Mouse (Mus musculus): ENCODE results near the gene Srrm2. TPM values are rescaled to one million over a fixed set of nuclear protein-coding genes. Genes with fewer than 3 reads are reported as not detected.

Gene Srrm2
- polyA plus RNA-seq, 1 experiment: 63.8 TPM

- Histone ChIP-seq H3K79me2 (ENCODE audit: control insufficient read depth, insufficient read depth) (peaks cover 97% of the 10 kb centered on the region), H3K36me3 (ENCODE audit: control insufficient read depth, insufficient read depth) (peaks cover 97% of the 10 kb centered on the region), H3K4me3 (ENCODE audit: insufficient read depth, poor library complexity, severe bottlenecking) (no peak overlapping the region), H3ac (ENCODE audit: control insufficient read depth, insufficient read length, low read depth) (no peak overlapping the region), H3K79me3 (ENCODE audit: low read depth) (peaks cover 73% of the 10 kb centered on the region), H3K27me3 (ENCODE audit: control insufficient read depth, insufficient read depth, insufficient read length) (no peaks in the 10 kb centered on the region)
- TF ChIP-seq CEBPB (IDR thresholded peaks at IDR 0.05; ENCODE audit: low read depth) (no peak), CTCF (IDR thresholded peaks at IDR 0.05; ENCODE audit: control insufficient read depth, insufficient read depth, insufficient read length) (no peak), USF1 (IDR thresholded peaks at IDR 0.05; ENCODE audit: low read depth) (no peak), FOSL1 (IDR thresholded peaks at IDR 0.05; ENCODE audit: insufficient read depth, low read length, poor library complexity, severe bottlenecking) (no peak), MAX (IDR thresholded peaks at IDR 0.05) (no peak), MYOG (IDR thresholded peaks at IDR 0.05; ENCODE audit: control insufficient read depth, extremely low read depth, insufficient read length) (no peak), MYOD1 (IDR thresholded peaks at IDR 0.05; ENCODE audit: control insufficient read depth, insufficient read length, low read depth) (no peak)
Observed at GRCm38 (mm10) chr17:23818579-23818978, 28.2 kb downstream of the Srrm2 start.

DNA sequence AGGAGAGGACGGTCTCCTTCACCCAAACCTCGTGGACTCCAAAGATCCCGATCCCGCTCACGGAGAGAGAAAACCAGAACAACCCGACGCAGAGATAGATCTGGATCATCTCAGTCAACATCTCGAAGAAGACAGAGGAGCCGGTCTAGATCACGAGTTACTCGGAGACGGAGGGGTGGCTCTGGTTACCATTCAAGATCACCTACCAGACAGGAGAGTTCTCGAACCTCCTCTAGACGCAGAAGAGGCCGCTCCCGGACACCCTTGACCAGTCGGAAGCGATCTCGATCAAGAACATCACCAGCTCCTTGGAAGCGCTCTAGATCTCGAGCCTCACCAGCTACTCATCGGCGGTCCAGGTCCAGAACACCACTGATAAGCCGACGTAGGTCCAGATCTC lies 28.9 kb downstream of the Srrm2 start:
- H3K79me3 ChIP-seq (ENCODE audit: low read depth): peaks cover 66% of the 10 kb centered on the region
- peaks cover 91% of the 10 kb centered on the region for H3K79me2 ChIP-seq (ENCODE audit: control insufficient read depth, insufficient read depth)
- H3ac ChIP-seq (ENCODE audit: control insufficient read depth, insufficient read length, low read depth): no peak overlapping the region
- no peak overlapping the region for H3K4me3 ChIP-seq (ENCODE audit: insufficient read depth, poor library complexity, severe bottlenecking)
- no peaks in the 10 kb centered on the region for H3K27me3 ChIP-seq (ENCODE audit: control insufficient read depth, insufficient read depth, insufficient read length)
- TF ChIP-seq USF1 (IDR thresholded peaks at IDR 0.05; ENCODE audit: low read depth) (no peak), CEBPB (IDR thresholded peaks at IDR 0.05; ENCODE audit: low read depth) (no peak), MYOD1 (IDR thresholded peaks at IDR 0.05; ENCODE audit: control insufficient read depth, insufficient read length, low read depth) (no peak), MAX (IDR thresholded peaks at IDR 0.05) (no peak), CTCF (IDR thresholded peaks at IDR 0.05; ENCODE audit: control insufficient read depth, insufficient read depth, insufficient read length) (no peak), FOSL1 (IDR thresholded peaks at IDR 0.05; ENCODE audit: insufficient read depth, low read length, poor library complexity, severe bottlenecking) (no peak), MYOG (IDR thresholded peaks at IDR 0.05; ENCODE audit: control insufficient read depth, extremely low read depth, insufficient read length) (no peak)
- peaks cover 97% of the 10 kb centered on the region for H3K36me3 ChIP-seq (ENCODE audit: control insufficient read depth, insufficient read depth)

DNA sequence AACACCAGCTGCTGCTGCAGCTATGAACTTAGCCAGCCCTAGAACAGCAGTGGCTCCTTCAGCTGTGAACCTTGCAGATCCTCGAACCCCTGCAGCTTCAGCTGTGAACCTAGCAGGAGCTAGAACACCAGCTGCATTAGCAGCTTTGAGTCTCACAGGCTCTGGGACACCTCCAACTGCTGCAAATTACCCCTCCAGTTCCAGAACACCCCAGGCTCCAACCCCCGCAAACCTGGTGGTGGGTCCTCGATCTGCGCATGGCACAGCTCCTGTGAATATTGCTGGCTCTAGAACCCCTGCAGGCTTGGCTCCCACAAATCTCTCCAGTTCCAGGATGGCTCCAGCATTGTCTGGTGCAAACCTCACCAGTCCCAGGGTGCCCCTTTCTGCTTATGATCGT lies 30.4 kb downstream of the Srrm2 start:
- no peak for TF ChIP-seq USF1 (IDR thresholded peaks at IDR 0.05; ENCODE audit: low read depth)
- TF ChIP-seq MAX (IDR thresholded peaks at IDR 0.05): no peak
- TF ChIP-seq MYOG (IDR thresholded peaks at IDR 0.05; ENCODE audit: control insufficient read depth, extremely low read depth, insufficient read length): no peak
- TF ChIP-seq MYOD1 (IDR thresholded peaks at IDR 0.05; ENCODE audit: control insufficient read depth, insufficient read length, low read depth): no peak
- TF ChIP-seq FOSL1 (IDR thresholded peaks at IDR 0.05; ENCODE audit: insufficient read depth, low read length, poor library complexity, severe bottlenecking): no peak
- no peak for TF ChIP-seq CEBPB (IDR thresholded peaks at IDR 0.05; ENCODE audit: low read depth)
- TF ChIP-seq CTCF (IDR thresholded peaks at IDR 0.05; ENCODE audit: control insufficient read depth, insufficient read depth, insufficient read length): no peak
- Histone ChIP-seq H3K36me3 (ENCODE audit: control insufficient read depth, insufficient read depth) (peaks cover 95% of the 10 kb centered on the region), H3K4me3 (ENCODE audit: insufficient read depth, poor library complexity, severe bottlenecking) (no peak overlapping the region), H3K27me3 (ENCODE audit: control insufficient read depth, insufficient read depth, insufficient read length) (no peaks in the 10 kb centered on the region), H3K79me2 (ENCODE audit: control insufficient read depth, insufficient read depth) (peaks cover 76% of the 10 kb centered on the region), H3K79me3 (ENCODE audit: low read depth) (peaks cover 52% of the 10 kb centered on the region), H3ac (ENCODE audit: control insufficient read depth, insufficient read length, low read depth) (no peak overlapping the region)

DNA sequence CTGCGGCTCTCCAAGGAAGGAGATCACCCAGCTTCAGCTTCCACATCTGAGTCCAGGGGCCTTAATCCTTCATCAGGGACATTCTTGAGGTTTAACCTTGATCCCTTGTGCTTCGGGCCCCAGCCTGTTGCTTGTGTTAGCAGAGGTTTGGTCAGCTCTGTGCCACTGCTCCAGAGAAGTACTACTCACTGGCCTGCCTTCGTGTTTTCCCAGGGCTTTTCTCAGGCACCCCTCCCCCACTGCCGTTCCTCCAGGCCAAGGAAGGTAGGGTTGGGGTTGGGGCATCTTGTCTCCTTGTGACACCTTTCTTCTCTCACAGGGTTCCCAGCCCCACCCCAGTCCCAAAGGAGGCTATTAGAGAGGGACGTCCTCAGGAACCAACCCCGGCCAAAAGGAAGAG lies 31.8 kb downstream of the Srrm2 start:
- peaks cover 40% of the 10 kb centered on the region for H3K79me3 ChIP-seq (ENCODE audit: low read depth)
- H3ac ChIP-seq (ENCODE audit: control insufficient read depth, insufficient read length, low read depth): no peak overlapping the region
- no peaks in the 10 kb centered on the region for H3K27me3 ChIP-seq (ENCODE audit: control insufficient read depth, insufficient read depth, insufficient read length)
- H3K4me3 ChIP-seq (ENCODE audit: insufficient read depth, poor library complexity, severe bottlenecking): no peak overlapping the region
- H3K36me3 ChIP-seq (ENCODE audit: control insufficient read depth, insufficient read depth): peaks cover 94% of the 10 kb centered on the region
- TF ChIP-seq MAX (IDR thresholded peaks at IDR 0.05): no peak
- no peak for TF ChIP-seq CTCF (IDR thresholded peaks at IDR 0.05; ENCODE audit: control insufficient read depth, insufficient read depth, insufficient read length)
- no peak for TF ChIP-seq FOSL1 (IDR thresholded peaks at IDR 0.05; ENCODE audit: insufficient read depth, low read length, poor library complexity, severe bottlenecking)
- no peak for TF ChIP-seq USF1 (IDR thresholded peaks at IDR 0.05; ENCODE audit: low read depth)
- no peak for TF ChIP-seq CEBPB (IDR thresholded peaks at IDR 0.05; ENCODE audit: low read depth)
- no peak for TF ChIP-seq MYOG (IDR thresholded peaks at IDR 0.05; ENCODE audit: control insufficient read depth, extremely low read depth, insufficient read length)
- TF ChIP-seq MYOD1 (IDR thresholded peaks at IDR 0.05; ENCODE audit: control insufficient read depth, insufficient read length, low read depth): no peak
- H3K79me2 ChIP-seq (ENCODE audit: control insufficient read depth, insufficient read depth): peaks cover 74% of the 10 kb centered on the region

DNA sequence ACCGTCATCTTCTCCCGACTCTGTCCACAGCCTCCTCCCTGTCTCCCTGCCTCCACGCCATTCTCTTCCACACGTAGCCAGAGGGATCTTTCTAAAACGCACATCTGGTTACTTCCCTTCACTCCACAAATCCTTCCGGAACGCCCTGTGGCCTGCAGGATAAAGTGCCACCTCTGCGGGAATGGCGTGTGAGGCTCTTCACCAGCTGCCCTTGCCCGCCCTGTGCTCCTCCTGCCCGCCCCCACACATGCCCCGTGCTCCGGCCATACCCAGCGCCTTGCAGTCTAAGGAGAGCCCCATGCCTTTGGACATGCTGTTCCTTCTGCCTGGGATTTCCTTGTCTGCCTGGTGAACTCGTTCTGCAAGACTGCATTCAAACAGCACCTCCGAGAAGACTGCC lies 32.7 kb downstream of the Srrm2 start:
- TF ChIP-seq MAX (IDR thresholded peaks at IDR 0.05): no peak
- TF ChIP-seq USF1 (IDR thresholded peaks at IDR 0.05; ENCODE audit: low read depth): no peak
- TF ChIP-seq FOSL1 (IDR thresholded peaks at IDR 0.05; ENCODE audit: insufficient read depth, low read length, poor library complexity, severe bottlenecking): no peak
- no peak for TF ChIP-seq CEBPB (IDR thresholded peaks at IDR 0.05; ENCODE audit: low read depth)
- TF ChIP-seq MYOG (IDR thresholded peaks at IDR 0.05; ENCODE audit: control insufficient read depth, extremely low read depth, insufficient read length): no peak
- no peak for TF ChIP-seq CTCF (IDR thresholded peaks at IDR 0.05; ENCODE audit: control insufficient read depth, insufficient read depth, insufficient read length)
- TF ChIP-seq MYOD1 (IDR thresholded peaks at IDR 0.05; ENCODE audit: control insufficient read depth, insufficient read length, low read depth): no peak
- Histone ChIP-seq H3K79me2 (ENCODE audit: control insufficient read depth, insufficient read depth) (peaks cover 74% of the 10 kb centered on the region), H3K79me3 (ENCODE audit: low read depth) (peaks cover 41% of the 10 kb centered on the region), H3K36me3 (ENCODE audit: control insufficient read depth, insufficient read depth) (peaks cover 89% of the 10 kb centered on the region), H3K4me3 (ENCODE audit: insufficient read depth, poor library complexity, severe bottlenecking) (no peak overlapping the region), H3ac (ENCODE audit: control insufficient read depth, insufficient read length, low read depth) (no peak overlapping the region), H3K27me3 (ENCODE audit: control insufficient read depth, insufficient read depth, insufficient read length) (no peaks in the 10 kb centered on the region)

DNA sequence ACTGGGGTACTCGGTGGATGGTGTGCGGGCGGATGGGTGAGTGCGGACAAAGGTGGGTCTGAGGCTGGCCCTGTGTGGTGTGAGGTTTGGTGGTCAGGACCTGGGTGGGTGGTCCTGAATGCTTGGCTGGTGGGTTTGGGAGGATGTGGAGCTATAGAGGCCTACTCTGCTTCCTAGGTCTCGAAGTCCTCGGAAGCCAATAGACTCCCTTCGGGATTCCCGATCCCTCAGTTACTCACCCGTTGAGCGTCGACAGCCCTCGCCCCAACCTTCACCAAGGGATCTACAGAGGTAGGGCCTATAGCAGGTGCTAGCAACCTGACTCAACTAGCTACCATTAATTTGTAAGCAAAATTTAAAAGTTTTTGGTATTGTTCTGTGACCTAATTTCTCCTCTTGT lies 33.3 kb downstream of the Srrm2 start:
- peaks cover 83% of the 10 kb centered on the region for H3K36me3 ChIP-seq (ENCODE audit: control insufficient read depth, insufficient read depth)
- no peak overlapping the region for H3K4me3 ChIP-seq (ENCODE audit: insufficient read depth, poor library complexity, severe bottlenecking)
- no peaks in the 10 kb centered on the region for H3K27me3 ChIP-seq (ENCODE audit: control insufficient read depth, insufficient read depth, insufficient read length)
- H3K79me3 ChIP-seq (ENCODE audit: low read depth): peaks cover 40% of the 10 kb centered on the region
- no peak overlapping the region for H3ac ChIP-seq (ENCODE audit: control insufficient read depth, insufficient read length, low read depth)
- TF ChIP-seq MYOG (IDR thresholded peaks at IDR 0.05; ENCODE audit: control insufficient read depth, extremely low read depth, insufficient read length) (no peak), CEBPB (IDR thresholded peaks at IDR 0.05; ENCODE audit: low read depth) (no peak), FOSL1 (IDR thresholded peaks at IDR 0.05; ENCODE audit: insufficient read depth, low read length, poor library complexity, severe bottlenecking) (no peak), CTCF (IDR thresholded peaks at IDR 0.05; ENCODE audit: control insufficient read depth, insufficient read depth, insufficient read length) (no peak), MAX (IDR thresholded peaks at IDR 0.05) (no peak)
- H3K79me2 ChIP-seq (ENCODE audit: control insufficient read depth, insufficient read depth): peaks cover 74% of the 10 kb centered on the region
